Mouse (Mus musculus) effector memory CD4-positive, alpha-beta T cell, adult 5 months (primary cell): ENCODE measurements around the gene Wnk3. TPM values are rescaled to one million over a fixed set of nuclear protein-coding genes. Genes with fewer than 3 reads are reported as not detected.

Experiments used
- polyA plus RNA-seq: library from polyadenylated mRNA; unstranded; fragments of 100-300 nt; shearing (Covaris generic); gene quantifications from one replicate; pipeline ENCODE4 v1.2.1, GENCODE M21; 2017

Gene Wnk3
- polyA plus RNA-seq: not detected

DNA sequence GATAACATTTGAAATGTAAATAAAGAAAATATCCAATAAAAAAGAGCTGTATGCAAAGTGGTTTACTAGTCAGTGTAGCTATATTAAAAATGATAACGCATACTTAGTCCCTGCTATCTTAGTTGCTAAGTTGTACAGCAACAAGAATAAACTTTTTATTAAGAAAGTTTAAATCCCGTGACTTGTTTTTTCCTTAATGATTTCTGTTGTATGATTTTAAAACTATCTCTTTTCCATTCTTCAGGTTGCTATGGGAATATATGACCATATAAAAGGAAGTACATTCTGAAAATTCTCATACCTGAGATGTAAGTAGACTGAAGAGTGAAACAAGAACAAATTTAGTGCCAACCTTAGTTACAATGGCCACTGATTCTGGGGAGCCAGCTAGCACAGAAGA is at the start of gene Wnk3:
TSS of gene Wnk3 (plus strand) at position 301 of the 400 bp plus-strand sequence.

DNA sequence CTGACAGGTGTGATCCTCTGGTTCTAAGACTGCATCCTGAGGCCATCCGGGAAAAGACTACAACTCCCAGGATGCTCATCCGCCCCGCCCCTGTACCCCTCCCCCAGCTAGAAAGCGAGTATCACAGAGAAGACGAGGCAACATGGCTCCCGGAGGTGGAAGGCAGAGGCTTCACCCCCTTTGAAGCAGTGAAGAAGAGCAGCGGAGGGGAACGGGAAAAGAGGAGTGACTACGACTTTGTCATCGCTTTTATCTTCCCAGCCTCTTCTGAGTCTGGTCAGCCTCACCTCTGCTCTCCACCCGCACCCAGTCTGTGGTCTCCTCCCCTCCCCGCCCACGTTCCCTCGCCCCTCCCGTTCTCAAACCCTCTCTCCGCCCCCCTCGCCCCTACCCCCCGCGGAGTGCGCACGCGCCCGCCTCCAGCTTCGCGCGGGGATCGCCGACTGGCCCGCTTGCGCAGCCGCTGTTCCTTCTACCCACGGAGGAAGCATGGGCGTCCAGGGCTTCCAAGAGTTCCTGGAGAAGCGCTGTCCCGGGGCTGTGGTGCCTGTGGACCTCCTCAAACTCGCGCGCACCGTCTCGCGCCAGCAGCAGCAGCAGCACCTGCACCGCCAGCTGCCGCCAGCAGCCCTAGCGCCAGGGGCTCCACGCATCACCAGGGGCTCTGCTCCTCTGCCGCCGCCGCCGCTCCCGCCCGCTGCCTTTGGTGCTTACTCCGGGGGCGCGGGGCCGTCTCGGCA is 146.1 kb downstream of the Wnk3 start, which contains the start of gene Fam120c:
TSS of gene Fam120c (plus strand) at position 415 of the 740 bp plus-strand sequence.

Other genes starting within 250 kb of the Wnk3 start
- 31.3 TPM for gene Gnl3l, start 180.8 kb upstream of the Wnk3 start, polyA plus RNA-seq
- gene Fgd1, start 151.9 kb upstream of the Wnk3 start, polyA plus RNA-seq: 0.21 TPM
- 34.7 TPM for gene Tsr2, start 101.5 kb upstream of the Wnk3 start, polyA plus RNA-seq
- 5.1 TPM for gene Fam120c, start 146.1 kb downstream of the Wnk3 start, polyA plus RNA-seq